In the genomic region with DNA sequence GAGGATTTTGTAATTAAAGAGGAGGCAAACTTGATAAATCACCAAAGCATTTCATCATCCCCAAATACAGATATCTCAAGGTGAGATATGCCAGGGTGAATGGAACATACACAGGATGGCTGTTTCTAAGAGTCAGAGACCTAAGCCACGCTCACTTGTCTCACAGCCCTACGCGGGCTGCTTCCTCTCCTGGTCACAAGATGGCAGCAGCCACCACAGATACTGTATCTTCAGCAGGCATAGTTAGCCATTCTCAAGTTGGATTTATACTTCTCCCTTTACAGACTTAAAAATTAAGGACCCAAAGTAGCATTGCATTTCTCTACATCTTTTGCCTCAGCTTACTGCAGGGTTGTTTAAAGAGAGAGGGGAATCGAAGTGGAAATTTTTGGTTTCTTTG, we compare ENCODE assay signal across 8 mouse cellular contexts. TPM values are rescaled to one million over a fixed set of nuclear protein-coding genes. Genes with fewer than 3 reads are reported as not detected.
DNase-seq lines count a peak whose midpoint lies in the region; ATAC-seq and TF ChIP-seq lines count a peak whose summit lies in the region.

No protein-coding gene starts in this region.

- TF ChIP-seq POLR2A in lung, adult 2 months (IDR thresholded peaks at IDR 0.05; ENCODE audit: borderline replicate concordance, extremely low read depth, low read depth, low read length): no peak

- no peak overlapping the region for H3K4me3 ChIP-seq in lung, adult 2 months (replicated peaks; ENCODE audit: extremely low read depth, low read depth, low read length)

- ATAC-seq in frontal cortex, adult (ENCODE audit: low TSS enrichment): peak; percentile 72; the same call in 1 of the 2 replicates

- 22% methylated on average over 4 of the region's 4 CpGs for WGBS in lung, adult 2 months

- peak; percentile 46 for DNase-seq in urinary bladder, postnatal 14 days (ENCODE audit: low spot score)
- no peak for DNase-seq in urinary bladder, postnatal 10 days (ENCODE audit: low spot score)
- DNase-seq in adrenal gland, postnatal 36 days: peak; percentile 53 to 71
- peak; percentile 68 for DNase-seq in kidney, adult 9 months
- DNase-seq in lung, adult 2 months: peak; percentile 47
- peak; percentile 55 for DNase-seq in right cerebral cortex, adult 18-20 months
- no peak for DNase-seq in ovary, adult 18-20 months (ENCODE audit: low spot score)

- no peaks in the 10 kb centered on the region for H3K4me1 ChIP-seq in lung, adult 2 months (ENCODE audit: control insufficient read depth, insufficient read depth, low read length)

- peak; percentile 90 for TF ChIP-seq CTCF in lung, adult 2 months (IDR thresholded peaks at IDR 0.05; ENCODE audit: insufficient read depth, low read length)

RNA-seq across cellular contexts. Expression of gene Tulp4, which starts 8.4 kb away (rescaled TPM):
- total RNA-seq in adrenal gland, postnatal 36 days (2021): 10 to 100 TPM; 84.4 to 86.5 TPM
- polyA plus RNA-seq in lung, adult 2 months (2012; rRNA removed): 67.0 and 70.0 TPM in 2 replicates

RNA-seq across cellular contexts. Expression of gene Gtf2h5, which starts 18.3 kb away (rescaled TPM):
- total RNA-seq in adrenal gland, postnatal 36 days (2021): 10 to 100 TPM; 86.7 to 90.8 TPM
- polyA plus RNA-seq in lung, adult 2 months (2012; rRNA removed): 11.4 and 17.3 TPM in 2 replicates

RNA-seq across cellular contexts. Expression of gene Serac1, which starts 18.3 kb away (rescaled TPM):
- 1 to 10 TPM; 6.6 to 7.7 TPM for total RNA-seq in adrenal gland, postnatal 36 days (2021)
- 3.2 and 5.5 TPM in 2 replicates for polyA plus RNA-seq in lung, adult 2 months (2012; rRNA removed)

Comparison
In these comparisons a context has a peak if more than half of its experiments do, and no peak if none do; other contexts are left out.
1. DNase-seq: peak in urinary bladder, postnatal 14 days (single experiment), adrenal gland, postnatal 36 days (2 of 2), kidney, adult 9 months (single experiment), lung, adult 2 months (single experiment) and right cerebral cortex, adult 18-20 months (single experiment); none in urinary bladder, postnatal 10 days (single experiment) and ovary, adult 18-20 months (single experiment).